Mouse (Mus musculus) heart, embryonic 16.5 days (tissue): Measurements from ENCODE around the gene Acvrl1. TPM values are rescaled to one million over a fixed set of nuclear protein-coding genes. Genes with fewer than 3 reads are reported as not detected.
A peak's percentile ranks its signal among the peaks of the same experiment; 100 is the strongest.
"Not testable (repeated sequence)": the region's sequence is repeated elsewhere in the genome, so short reads cannot be mapped to it uniquely, and the experiment has no call there.

Source experiments
- ATAC-seq: fragments of 200-750 bp; cut with Nextera tagmentation; replicated peaks from 2 replicates; pipeline ENCODE4 v1.8.0; 2017; ENCODE audit warnings: moderate number of reproducible peaks; ENCODE audit not compliant: insufficient read depth, low FRiP score; ENCODE audit errors: extremely low read depth
- H3K27ac ChIP-seq: fragments of 300-500 bp; sonication (generic); 2 replicates; pipeline ENCODE4 v1.5.1; 2014; ENCODE audit warnings: mild to moderate bottlenecking, low read length, control low read depth, moderate library complexity
- H3K27me3 ChIP-seq: fragments of 300-500 bp; sonication (generic); 2 replicates; pipeline ENCODE4 v1.6.1; 2014; ENCODE audit warnings: low read length, mixed read lengths; ENCODE audit not compliant: control insufficient read depth, insufficient read depth
- H3K36me3 ChIP-seq: fragments of 300-500 bp; sonication (generic); 2 replicates; pipeline ENCODE4 v1.6.1; 2014; ENCODE audit not compliant: control insufficient read depth, insufficient read depth
- H3K4me1 ChIP-seq: fragments of 300-500 bp; sonication (generic); 2 replicates; pipeline ENCODE4 v1.6.1; 2014; ENCODE audit warnings: low read length, mixed read lengths; ENCODE audit not compliant: control insufficient read depth, insufficient read depth
- H3K4me2 ChIP-seq: fragments of 300-500 bp; sonication (generic); 2 replicates; pipeline ENCODE4 v1.6.1; 2014; ENCODE audit warnings: low read depth, mild to moderate bottlenecking, control low read depth, low read length
- H3K4me3 ChIP-seq: fragments of 300-500 bp; sonication (generic); 2 replicates; pipeline ENCODE4 v1.5.1; 2014; ENCODE audit warnings: mild to moderate bottlenecking, control low read depth, low read length
- H3K9ac ChIP-seq: fragments of 300-500 bp; sonication (generic); 2 replicates; pipeline ENCODE4 v1.6.1; 2014; ENCODE audit warnings: low read length, control low read depth
- H3K9me3 ChIP-seq: fragments of 300-500 bp; sonication (generic); replicated peaks from 2 replicates; pipeline ENCODE4 v1.6.1; 2016; ENCODE audit warnings: low read length; ENCODE audit not compliant: control insufficient read depth
- WGBS: fragments of 180-500 bp; shearing (Covaris S2); extraction: QIAGEN DNeasy Blood & Tissue Kit; methylation state at CpG from one replicate; pipeline ENCODE4 v1.1.7; 2014; 5-methylcytosine and 5-hydroxymethylcytosine counted together
- polyA plus RNA-seq: library from polyadenylated mRNA; unstranded; fragments of >200 nt; fragmentation: Nextera tagmentation; extraction: Ambion mirVana; gene quantifications from 2 replicates; pipeline ENCODE4 v1.2.1, GENCODE M21; 2015

The Acvrl1 gene
- polyA plus RNA-seq, 1 experiment from 2014 or later = 14.7 TPM

DNA sequence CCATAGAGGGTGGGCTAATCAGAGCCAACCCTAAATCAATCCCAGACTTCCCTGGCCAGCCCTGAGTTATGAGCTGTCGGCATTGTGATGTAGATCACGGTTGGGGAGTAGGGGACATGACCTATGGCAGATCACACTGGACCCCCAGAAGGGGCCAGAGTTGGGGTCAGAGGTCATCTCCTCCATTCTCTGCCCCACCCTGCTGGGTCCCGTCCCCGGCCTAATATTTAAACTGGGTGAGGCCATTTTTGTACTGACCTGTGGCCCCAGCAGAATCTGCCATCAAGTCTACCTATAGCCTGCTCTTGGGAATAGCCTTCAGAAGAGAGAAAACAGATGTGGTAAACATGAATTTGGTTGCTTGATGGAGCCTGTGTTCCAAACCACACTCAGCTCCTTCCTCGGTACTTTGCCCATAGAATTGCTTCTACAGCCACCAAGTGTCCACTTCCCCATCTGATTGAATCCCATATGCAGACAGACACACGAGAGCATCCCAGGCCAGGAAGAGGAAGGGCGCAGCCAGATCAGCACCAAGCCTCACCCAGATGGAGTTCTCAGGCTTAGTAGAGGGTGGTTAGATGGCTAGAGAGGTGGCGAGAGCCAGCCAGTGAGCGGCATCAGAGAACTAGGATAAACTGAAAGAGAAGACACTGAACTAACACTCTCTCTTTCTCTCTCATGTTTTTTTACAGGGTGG is 24.6 kb upstream of the Acvrl1 start:
- Histone ChIP-seq H3K27ac (no peak overlapping the region), H3K36me3 (no peaks in the 10 kb centered on the region), H3K9ac (no peak overlapping the region), H3K4me3 (no peak overlapping the region), H3K4me1 (no peaks in the 10 kb centered on the region), H3K9me3 (no peaks in the 10 kb centered on the region), H3K4me2 (no peak overlapping the region), H3K27me3 (peaks cover 7% of the 10 kb centered on the region)
- 87% methylated on average over 9 of the region's 9 CpGs for WGBS
- ATAC-seq = no peak

DNA sequence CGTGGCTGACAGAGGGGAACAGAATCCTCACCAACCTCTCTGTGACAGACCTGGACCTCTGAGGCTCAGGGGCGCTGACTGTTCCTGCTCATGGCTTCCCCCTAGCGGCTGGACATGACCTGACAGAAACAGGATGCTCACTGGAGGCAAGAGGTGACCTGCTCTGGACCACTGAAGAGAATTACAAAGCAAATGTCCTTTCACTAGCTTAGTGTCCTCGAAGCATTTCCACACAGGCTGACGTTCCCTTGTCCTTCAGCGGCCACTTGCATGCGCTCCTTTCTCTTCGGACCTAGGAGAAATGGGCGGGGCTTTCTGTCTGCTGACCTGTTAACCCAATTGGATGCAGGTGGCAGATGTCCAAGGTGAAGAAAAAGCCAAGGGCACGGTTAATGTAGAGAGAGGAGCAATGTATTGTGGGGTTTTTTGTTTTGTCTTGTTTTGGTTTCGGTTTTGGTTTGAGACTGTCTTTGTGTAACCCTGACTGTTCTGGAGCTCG is 22.8 kb upstream of the Acvrl1 start:
- Histone ChIP-seq H3K4me3 (peak overlapping the region; percentile 30), H3K9me3 (no peaks in the 10 kb centered on the region), H3K27me3 (no peaks in the 10 kb centered on the region), H3K4me1 (no peaks in the 10 kb centered on the region), H3K27ac (no peak overlapping the region), H3K36me3 (no peaks in the 10 kb centered on the region), H3K4me2 (peak overlapping the region; percentile 52), H3K9ac (no peak overlapping the region)
- peak; percentile 76; the same call in 1 of the 2 replicates for ATAC-seq
- WGBS = 17% methylated on average over 12 of the region's 12 CpGs

- WGBS = 82% methylated on average over 10 of the region's 10 CpGs
- Histone ChIP-seq H3K36me3 (no peaks in the 10 kb centered on the region), H3K4me3 (no peak overlapping the region), H3K4me1 (no peaks in the 10 kb centered on the region), H3K9me3 (no peaks in the 10 kb centered on the region), H3K9ac (no peak overlapping the region), H3K27ac (no peak overlapping the region), H3K27me3 (peaks cover 3% of the 10 kb centered on the region; the same call in 1 of the 2 replicates), H3K4me2 (no peak overlapping the region; the same call in 1 of the 2 replicates)
- no peak for ATAC-seq
Measured at GRCm38 (mm10) chr15:101106011-101106410, 22.3 kb upstream of the Acvrl1 start.

- H3K36me3 ChIP-seq = no peaks in the 10 kb centered on the region
- no peaks in the 10 kb centered on the region for H3K4me1 ChIP-seq
- no peak for ATAC-seq
- no peaks in the 10 kb centered on the region for H3K9me3 ChIP-seq
- H3K27me3 ChIP-seq = peaks cover 6% of the 10 kb centered on the region; the same call in 1 of the 2 replicates
- no peak overlapping the region for H3K4me3 ChIP-seq
- WGBS = 61% methylated on average over 5 of the region's 5 CpGs
- no peak overlapping the region for H3K4me2 ChIP-seq
- no peak overlapping the region for H3K9ac ChIP-seq
- no peak overlapping the region for H3K27ac ChIP-seq
Measured at GRCm38 (mm10) chr15:101107906-101108671, 20.2 kb upstream of the Acvrl1 start.

- Histone ChIP-seq H3K4me2 (no peak overlapping the region), H3K27me3 (peaks cover 6% of the 10 kb centered on the region; the same call in 1 of the 2 replicates), H3K9me3 (peaks cover 4% of the 10 kb centered on the region; the same call in 1 of the 2 replicates), H3K9ac (no peak overlapping the region), H3K27ac (peak overlapping the region; percentile 40), H3K4me3 (no peak overlapping the region), H3K36me3 (no peaks in the 10 kb centered on the region), H3K4me1 (no peaks in the 10 kb centered on the region; the same call in 1 of the 2 replicates)
- peak; percentile 49 for ATAC-seq
- 54% methylated on average over 8 of the region's 8 CpGs for WGBS
Measured at GRCm38 (mm10) chr15:101113176-101113575, 15.1 kb upstream of the Acvrl1 start.

GRCm38 (mm10) chr15:101113778-101114177 is 14.5 kb upstream of the Acvrl1 start:
- ATAC-seq, H3K4me2 ChIP-seq, H3K36me3 ChIP-seq, H3K9ac ChIP-seq, H3K27me3 ChIP-seq, H3K4me3 ChIP-seq, H3K4me1 ChIP-seq, H3K9me3 ChIP-seq, H3K27ac ChIP-seq: not testable (repeated sequence)
- 86% methylated on average over 2 of the region's 2 CpGs for WGBS

GRCm38 (mm10) chr15:101115511-101116110 is 12.7 kb upstream of the Acvrl1 start, which contains the start of gene Ankrd33:
Gene Ankrd33 (plus strand): TSS chr15:101115755.
- Histone ChIP-seq H3K4me2 (no peak within 1 kb of the TSS), H3K9ac (no peak within 1 kb of the TSS), H3K4me3 (no peak within 1 kb of the TSS), H3K9me3 (peaks cover 4% of the 10 kb centered on the region; the same call in 1 of the 2 replicates), H3K27ac (no peak within 1 kb of the TSS), H3K4me1 (no peaks in the 10 kb centered on the region; the same call in 1 of the 2 replicates), H3K27me3 (peaks cover 6% of the 10 kb centered on the region; the same call in 1 of the 2 replicates), H3K36me3 (no peaks in the 10 kb centered on the region)
- whole genome bisulfite sequencing = 68% methylated on average over 5 of the region's 5 CpGs
- ATAC-seq = no peak

- no peaks in the 10 kb centered on the region for H3K27me3 ChIP-seq
Measured at GRCm38 (mm10) chr15:101118399-101119125, 9.8 kb upstream of the Acvrl1 start.

More at GRCm38 (mm10) chr15:101118399-101119125, 9.8 kb upstream of the Acvrl1 start:
- H3K4me3 ChIP-seq = no peak overlapping the region
- WGBS = 55% methylated on average over 14 of the region's 14 CpGs
- no peak for ATAC-seq
- H3K4me2 ChIP-seq = no peak overlapping the region
- H3K9ac ChIP-seq = no peak overlapping the region
- no peaks in the 10 kb centered on the region for H3K36me3 ChIP-seq
- peaks cover 4% of the 10 kb centered on the region; the same call in 1 of the 2 replicates for H3K9me3 ChIP-seq
- no peak overlapping the region for H3K27ac ChIP-seq
- H3K4me1 ChIP-seq = peaks cover 2% of the 10 kb centered on the region; the same call in 1 of the 2 replicates
